Mouse (Mus musculus): Measurements from ENCODE around the gene Hoxa7.

The Hoxa7 gene

DNA sequence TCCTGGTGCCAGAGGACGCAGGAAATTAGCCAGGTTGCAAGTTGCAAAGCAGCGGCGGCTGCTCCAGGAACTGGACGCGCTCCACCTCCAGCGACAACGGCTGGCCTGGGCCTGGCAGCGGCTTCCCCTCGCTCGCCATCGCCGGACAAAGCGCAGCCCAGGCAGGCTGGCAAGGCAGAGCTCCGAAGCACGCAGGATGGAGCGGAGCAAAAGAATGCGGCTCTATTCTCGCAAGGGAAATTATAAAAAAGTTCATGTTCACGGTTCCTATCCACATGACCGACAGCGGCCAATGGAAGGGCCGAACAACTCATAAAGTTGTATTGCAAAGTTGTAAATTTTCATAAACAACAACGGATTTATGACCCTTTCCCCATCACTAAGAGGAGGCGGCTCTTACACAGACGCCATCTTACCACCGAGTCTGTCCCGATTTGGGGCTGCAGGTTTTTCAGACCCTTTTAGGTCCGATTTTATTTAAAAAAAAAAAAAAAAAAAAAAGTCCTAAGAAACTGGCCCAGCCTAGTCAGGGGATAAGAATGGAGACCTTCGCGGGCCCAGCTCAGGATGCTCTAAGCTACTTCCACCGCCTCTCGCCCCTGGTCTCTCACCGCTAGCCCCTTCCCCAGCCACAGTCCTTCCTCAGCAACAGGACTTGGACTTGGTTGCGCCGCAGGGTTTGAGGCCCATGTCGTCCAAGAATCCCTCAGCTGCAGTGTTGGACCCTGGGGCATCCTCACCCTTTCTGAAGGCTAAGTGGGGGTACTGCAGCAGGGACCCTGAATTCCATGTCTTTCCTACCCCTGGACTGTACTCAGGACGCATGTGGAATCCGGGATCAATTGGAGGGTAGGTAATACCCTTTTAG is 8.3 kb downstream of the Hoxa7 start, which contains the start of the genes Hoxa3 and Gm28308:
Gene Hoxa3, minus strand, starts transcription at position 218 of the 868 bp plus-strand sequence.
Gene Gm28308, minus strand, starts transcription at position 221 of the 868 bp plus-strand sequence.
- no peak for DNase-seq (ENCODE audit: low spot score in 2 of 2)

GRCm38 (mm10) chr6:52212556-52213118 is 9.0 kb downstream of the Hoxa7 start:
- DNase-seq (ENCODE audit: low spot score in 2 of 2): no peak

DNA sequence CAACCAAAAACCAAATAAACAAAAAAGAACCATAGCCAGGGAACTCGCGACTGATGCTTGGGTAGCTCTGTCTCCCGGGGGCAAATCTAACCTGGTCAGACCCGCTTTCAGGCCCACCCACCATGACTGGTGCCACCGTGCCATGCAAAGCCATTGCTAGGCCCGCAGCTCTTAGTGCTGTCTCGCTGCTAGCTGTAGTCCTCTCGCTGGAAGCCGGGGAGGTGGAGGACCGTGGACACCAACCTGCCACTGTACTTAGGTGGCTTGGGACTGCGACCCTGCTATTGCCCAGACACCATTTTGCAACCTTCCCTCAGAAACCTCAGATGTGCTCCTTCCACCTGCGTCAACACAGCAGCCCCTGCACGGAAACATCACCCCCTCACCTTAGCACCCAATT is 9.7 kb downstream of the Hoxa7 start:
- no peak for DNase-seq (ENCODE audit: low spot score in 2 of 2)

DNA sequence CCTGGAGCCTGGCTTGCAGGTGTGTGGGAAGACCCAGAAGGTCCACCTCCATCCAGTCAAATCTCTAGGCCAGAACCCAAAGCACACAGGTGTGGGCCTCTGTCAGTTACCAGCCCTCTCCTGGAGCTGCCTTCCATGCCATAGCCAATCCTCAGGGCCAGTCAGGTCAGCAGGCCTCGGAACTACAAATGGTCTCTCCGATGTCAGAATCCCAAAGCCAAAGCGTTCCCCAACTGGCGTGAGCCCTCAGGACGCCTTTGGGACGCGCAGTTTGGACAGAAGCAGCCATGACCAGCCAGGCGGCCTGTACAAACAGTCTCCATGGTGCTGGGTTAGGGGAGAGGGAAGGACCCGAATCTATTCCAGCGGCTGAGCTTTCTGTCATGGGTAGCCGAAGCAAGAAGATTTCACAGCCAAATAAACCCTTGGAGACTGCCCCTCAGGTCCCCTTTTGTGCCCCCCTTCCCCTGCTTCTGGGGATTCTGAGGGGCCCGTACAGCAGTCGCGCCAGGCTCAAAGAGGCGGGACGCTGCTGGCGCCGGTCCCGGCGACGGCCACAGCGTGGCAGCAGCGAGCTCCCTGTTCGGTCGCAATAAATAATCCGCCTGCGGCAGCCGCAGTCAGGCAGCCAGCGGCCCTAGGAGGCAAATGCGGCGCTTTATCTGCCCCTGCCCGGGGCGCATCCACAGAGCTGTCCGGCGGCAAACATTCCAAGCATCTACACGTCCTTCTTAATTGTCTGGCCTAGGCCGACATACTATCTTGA is 10.3 kb downstream of the Hoxa7 start:
- DNase-seq (ENCODE audit: low spot score in 2 of 2): no peak

- no peak for DNase-seq (ENCODE audit: low spot score in 2 of 2)
Measured at GRCm38 (mm10) chr6:52209685-52210046, 12.0 kb downstream of the Hoxa7 start.

- no peak for DNase-seq (ENCODE audit: low spot score in 2 of 2)
Measured at GRCm38 (mm10) chr6:52208868-52209684, 12.6 kb downstream of the Hoxa7 start.

DNA sequence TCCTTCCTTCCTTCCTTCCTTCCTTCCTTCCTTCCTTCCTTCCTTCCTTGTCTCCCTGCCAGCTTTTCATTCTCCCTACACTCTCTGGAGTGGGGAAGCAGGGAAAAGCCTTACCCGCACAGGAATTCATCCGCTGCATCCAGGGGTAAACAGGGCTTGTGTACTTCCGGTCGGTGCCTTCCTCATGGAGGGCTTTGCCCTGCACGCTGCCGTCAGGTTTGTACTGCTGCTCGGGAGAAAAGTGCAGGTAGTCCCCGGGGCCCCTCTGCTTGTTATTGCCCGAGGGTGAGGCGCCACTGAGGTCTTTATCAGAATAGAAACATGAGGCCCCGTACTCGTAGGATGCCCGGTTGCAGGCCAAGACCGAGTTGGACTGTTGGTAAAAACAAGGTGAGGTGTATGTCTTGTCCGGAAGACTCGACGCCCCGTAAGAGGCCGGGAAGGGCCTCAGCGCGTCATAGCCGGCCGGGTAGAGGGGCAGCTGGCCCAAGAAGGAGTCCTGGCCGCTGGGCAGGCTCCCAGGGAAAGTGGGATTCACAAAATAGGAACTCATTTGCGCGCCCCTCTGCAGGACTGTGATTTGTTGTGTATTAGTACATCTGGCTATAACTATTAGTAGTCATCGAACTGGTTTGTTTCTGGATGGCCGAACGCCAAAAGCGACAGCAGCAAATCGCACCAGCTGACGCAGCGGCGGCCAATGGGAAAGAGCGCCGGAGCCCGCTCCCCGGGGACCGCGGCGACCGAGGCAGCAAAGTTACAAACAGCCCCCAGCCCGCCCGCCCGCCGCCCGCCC is 13.4 kb downstream of the Hoxa7 start, which contains the start of gene Hoxa6:
Gene Hoxa6, minus strand, starts transcription at position 651 of the 796 bp plus-strand sequence.
- no peak for DNase-seq (ENCODE audit: low spot score in 2 of 2)

DNA sequence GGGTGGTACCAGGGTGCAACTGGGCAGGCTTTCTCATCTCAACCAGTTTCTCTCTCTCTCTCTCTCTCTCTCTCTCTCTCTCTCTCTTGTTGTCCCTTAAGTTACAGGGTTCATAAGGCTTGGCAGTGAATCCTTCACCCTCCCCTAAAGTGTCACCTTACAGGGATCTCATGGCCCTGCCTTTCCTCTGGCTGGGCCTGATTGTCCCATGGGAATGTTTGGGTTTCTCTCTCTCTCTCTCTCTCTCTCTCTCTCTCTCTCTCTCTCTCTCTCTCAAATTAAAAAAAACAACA is 14.0 kb downstream of the Hoxa7 start:
- DNase-seq (ENCODE audit: low spot score in 2 of 2): no peak

DNA sequence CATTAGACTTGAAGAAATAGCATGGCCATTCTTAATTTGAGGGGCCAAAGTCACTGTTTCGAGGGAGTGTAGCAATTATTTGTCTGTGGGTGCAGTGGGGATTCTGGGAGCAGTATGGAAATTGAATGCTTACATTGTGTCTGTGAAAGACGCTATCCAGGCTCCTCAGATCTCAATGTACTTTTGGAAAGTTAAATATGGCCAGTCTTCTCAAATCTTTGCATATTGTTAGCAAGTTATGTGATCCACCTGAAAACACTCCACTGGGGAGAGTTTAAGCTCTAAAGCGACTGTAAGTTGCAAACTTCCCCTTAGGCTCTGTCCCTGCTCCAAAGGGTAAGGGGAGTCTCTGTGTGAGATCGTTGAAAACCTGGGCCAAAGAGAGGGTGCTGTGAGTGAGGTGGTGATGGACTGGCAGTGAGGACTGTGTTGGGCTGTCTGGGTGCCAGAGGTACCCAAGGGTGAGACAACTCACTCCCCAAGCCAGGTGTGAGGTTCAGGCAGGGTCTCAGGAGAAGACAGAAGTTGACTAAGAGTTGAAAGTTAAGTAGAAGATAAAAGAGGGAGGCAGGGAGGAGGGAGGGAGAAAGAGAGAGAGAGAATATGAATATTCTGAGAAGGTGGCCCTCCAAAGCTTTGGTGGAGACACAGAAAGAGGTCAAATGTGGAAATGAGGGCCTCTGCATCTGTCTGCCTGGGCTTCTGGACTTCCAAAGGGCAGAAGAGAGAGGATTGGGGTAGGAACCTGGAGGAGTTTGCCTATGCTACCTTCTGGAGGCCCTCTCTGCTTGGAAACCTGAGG is 14.6 kb downstream of the Hoxa7 start:
- DNase-seq (ENCODE audit: low spot score in 2 of 2): no peak

DNA sequence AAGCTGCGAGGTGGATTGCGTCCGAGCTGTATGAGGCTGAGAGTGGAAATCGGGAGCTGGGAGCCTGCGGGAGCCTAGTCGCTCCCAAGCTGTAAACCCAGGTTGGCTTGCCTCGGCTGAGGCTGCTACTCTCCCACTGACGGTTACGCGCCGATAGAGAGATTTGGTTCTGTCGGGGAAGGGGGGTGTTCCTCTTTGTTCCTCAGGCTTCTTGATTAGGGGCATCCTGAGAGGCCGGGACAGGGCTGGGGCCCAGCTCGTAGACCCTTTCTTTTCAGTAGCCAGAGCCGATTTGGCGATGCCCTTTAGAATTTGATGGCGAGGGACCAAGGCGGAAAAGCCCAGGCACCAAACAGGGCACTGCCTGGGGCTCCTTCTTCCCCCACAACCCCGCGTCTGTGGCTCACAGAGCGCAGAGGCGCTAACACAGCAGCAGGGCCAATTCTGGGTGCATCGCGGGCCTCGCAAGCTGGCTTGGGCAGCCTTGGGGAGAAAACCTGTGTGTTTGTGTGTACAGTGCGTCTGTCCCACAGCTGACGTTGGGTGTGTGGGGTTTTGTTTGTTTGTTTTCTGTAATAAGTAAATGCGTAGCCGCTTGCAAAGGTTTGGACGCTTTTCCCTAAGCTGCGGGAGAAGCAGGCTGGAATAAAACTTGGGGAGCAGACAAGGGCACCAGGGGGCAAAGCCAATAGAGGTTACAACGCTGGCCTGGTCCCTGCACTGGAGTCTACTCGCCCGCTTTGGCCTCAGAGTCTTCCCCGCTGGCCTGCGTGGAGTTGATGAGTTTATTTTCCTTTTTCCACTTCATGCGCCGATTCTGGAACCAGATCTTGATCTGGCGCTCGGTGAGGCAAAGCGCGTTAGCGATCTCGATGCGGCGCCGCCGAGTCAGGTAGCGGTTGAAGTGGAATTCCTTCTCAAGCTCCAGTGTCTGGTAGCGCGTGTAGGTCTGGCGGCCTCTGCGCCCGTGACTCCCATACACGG is 15.7 kb downstream of the Hoxa7 start:
- DNase-seq (ENCODE audit: low spot score in 2 of 2): no peak

- no peak for DNase-seq (ENCODE audit: low spot score in 2 of 2)
Measured at GRCm38 (mm10) chr6:52205221-52205620, 16.4 kb downstream of the Hoxa7 start.

DNA sequence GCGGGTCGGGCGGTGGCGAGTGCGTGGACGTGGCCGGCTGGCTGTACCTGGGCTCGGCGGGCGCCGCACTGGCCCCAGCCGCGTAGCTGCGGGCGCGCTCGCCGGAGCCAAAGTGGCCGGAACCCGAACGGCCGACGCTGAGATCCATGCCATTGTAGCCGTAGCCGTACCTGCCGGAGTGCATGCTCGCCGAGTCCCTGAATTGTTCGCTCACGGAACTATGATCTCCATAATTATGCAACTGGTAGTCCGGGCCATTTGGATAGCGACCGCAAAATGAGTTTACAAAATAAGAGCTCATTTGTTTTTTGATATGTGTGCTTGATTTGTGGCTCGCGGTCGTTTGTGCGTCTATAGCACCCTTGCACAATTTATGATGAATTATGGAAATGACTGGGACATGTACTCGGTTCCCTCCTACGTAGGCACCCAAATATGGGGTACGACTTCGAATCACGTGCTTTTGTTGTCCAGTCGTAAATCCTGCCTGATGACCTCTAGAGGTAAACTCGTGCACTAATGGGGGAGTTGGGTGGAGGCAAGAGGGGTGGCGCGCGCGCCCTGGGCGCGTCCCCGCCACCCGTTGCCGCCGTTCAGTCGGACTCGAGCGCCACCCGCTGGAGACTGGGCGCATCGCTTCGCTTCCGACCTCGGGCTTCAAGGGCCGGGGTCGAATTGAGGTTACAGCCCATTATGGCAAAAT is 17.5 kb downstream of the Hoxa7 start, which contains the start of gene Hoxa5:
Gene Hoxa5, minus strand, starts transcription at position 538 of the 703 bp plus-strand sequence.
- DNase-seq (ENCODE audit: low spot score in 2 of 2): no peak

- no peak for DNase-seq (ENCODE audit: low spot score in 2 of 2)
Measured at GRCm38 (mm10) chr6:52203371-52204049, 18.1 kb downstream of the Hoxa7 start.

DNA sequence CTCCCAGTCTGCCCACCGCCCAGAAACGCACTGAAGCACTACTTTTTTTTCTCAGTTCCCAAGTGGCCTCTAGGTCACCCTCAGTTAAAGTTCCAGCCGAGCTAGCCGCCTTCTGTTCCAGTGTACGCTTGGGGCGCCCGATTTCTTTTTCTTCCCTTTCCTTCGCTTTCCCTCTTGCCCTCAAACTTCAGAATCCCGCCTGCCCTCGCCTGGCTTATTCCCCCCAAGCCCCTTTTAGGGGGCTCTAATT is 18.6 kb downstream of the Hoxa7 start:
- DNase-seq (ENCODE audit: low spot score in 2 of 2): no peak

GRCm38 (mm10) chr6:52202362-52203120 is 19.1 kb downstream of the Hoxa7 start:
- no peak for DNase-seq (ENCODE audit: low spot score in 2 of 2)

DNA sequence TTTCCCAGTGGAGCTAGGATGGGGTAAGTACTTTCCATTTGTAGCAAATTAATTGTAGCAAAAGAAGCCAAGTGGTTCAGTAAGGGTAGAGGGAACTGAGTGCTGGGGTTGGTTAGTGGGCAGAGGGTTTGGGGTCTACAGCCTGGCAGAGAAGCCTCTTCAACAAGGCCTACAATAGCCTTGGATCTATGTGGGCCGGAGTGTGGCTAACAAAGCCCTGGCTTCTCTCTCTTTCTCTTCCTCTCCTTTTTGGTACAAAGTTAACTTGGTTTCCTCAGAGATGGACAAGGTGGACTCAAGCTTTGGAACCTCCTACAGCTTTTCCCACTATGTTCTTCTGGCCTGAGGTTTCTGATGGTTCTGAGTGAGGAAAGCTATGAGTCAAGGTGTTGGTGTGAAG is 20.4 kb downstream of the Hoxa7 start:
- no peak for DNase-seq (ENCODE audit: low spot score in 2 of 2)

DNA sequence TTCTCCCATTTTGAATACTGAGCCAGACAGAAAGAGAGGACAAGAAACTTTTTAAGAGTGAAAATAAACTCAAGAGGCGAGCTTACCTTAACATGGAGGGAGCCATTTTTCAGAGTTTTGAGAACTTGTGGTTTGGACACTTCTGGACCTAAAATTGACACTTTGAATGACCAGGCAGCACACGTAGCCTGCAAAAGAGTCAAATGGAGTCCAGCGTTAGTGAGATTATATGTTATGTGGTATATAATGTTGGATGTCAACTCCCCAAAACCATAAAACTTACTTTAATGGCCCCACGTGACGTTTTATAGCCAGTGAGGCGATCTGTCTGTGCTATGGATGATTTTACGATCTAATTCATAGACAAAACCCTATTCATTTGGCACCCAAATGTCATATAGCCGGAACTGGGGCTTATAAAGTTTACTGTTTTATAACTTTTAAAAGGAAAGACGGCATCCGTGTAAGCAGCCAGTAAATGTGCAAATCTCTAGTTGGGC is 20.9 kb downstream of the Hoxa7 start:
- no peak for DNase-seq (ENCODE audit: low spot score in 2 of 2)

Measured in frontal cortex, postnatal 14 days (tissue).